Mouse (Mus musculus) megakaryocyte, embryonic 14.5 days (primary cell): Measurements from ENCODE around the gene Dock6.

ENCODE experiments used
- FLI1 ChIP-seq: IDR thresholded peaks from 2 replicates; pipeline ENCODE4 v1.6.1; 2012; ENCODE audit warnings: low read length, inconsistent platforms, mixed read lengths
- GATA1 ChIP-seq: IDR thresholded peaks from 3 replicates; pipeline ENCODE4 v1.6.1; 2012; ENCODE audit warnings: mixed read lengths, low read length, inconsistent platforms, borderline replicate concordance

GRCm38 (mm10) chr9:21849691-21850677 lies 2.5 kb downstream of the Dock6 start:
- no peak for TF ChIP-seq GATA1
- no peak for TF ChIP-seq FLI1
